Mouse (Mus musculus) frontal cortex, postnatal 25 days (tissue): ENCODE measurements at regions not wholly inside any gene's neighbourhood (a gene's known extent, or its start where the extent isn't known, plus 50 kb on each side); places are given as distances from the start of the nearest gene placed in this dataset.

Experiments
- DNase-seq, 2 experiments: peaks; one replicate each; pipeline ENCODE4 v3.0.0; 2022; ENCODE audit warnings: low spot score in 2 of 2

- DNase-seq: no peak
Observed at GRCm38 (mm10) chr2:57424879-57425278, 187.4 kb downstream of the Gpd2 start.

GRCm38 (mm10) chr2:57425439-57425838 is 188.0 kb downstream of the Gpd2 start:
- no peak for DNase-seq

GRCm38 (mm10) chr2:57450996-57451770 is 213.7 kb downstream of the Gpd2 start:
- no peak for DNase-seq

- DNase-seq: no peak
Observed at GRCm38 (mm10) chr2:57453896-57454679, 216.7 kb downstream of the Gpd2 start.

- no peak for DNase-seq
Observed at GRCm38 (mm10) chr2:57459901-57460300, 222.5 kb downstream of the Gpd2 start.

GRCm38 (mm10) chr2:57473873-57474272 is 236.4 kb downstream of the Gpd2 start:
- DNase-seq: no peak

GRCm38 (mm10) chr2:57492116-57492515 is 254.7 kb downstream of the Gpd2 start:
- DNase-seq: no peak

GRCm38 (mm10) chr2:57492914-57493621 is 255.6 kb downstream of the Gpd2 start:
- no peak for DNase-seq

- DNase-seq: no peak
Observed at GRCm38 (mm10) chr2:57496315-57496954, 259.0 kb downstream of the Gpd2 start.

- no peak for DNase-seq
Observed at GRCm38 (mm10) chr2:57497933-57498332, 260.5 kb downstream of the Gpd2 start.

GRCm38 (mm10) chr2:57504678-57505077 is 267.2 kb downstream of the Gpd2 start:
- no peak for DNase-seq

- no peak for DNase-seq
Observed at GRCm38 (mm10) chr2:57522465-57522864, 285.0 kb downstream of the Gpd2 start.

GRCm38 (mm10) chr2:57522983-57523382 is 285.5 kb downstream of the Gpd2 start:
- no peak for DNase-seq

- no peak for DNase-seq
Observed at GRCm38 (mm10) chr2:57527966-57528365, 290.5 kb downstream of the Gpd2 start.

GRCm38 (mm10) chr2:57539842-57540241 is 302.4 kb downstream of the Gpd2 start:
- no peak for DNase-seq

GRCm38 (mm10) chr2:57565258-57565657 is 327.8 kb downstream of the Gpd2 start:
- DNase-seq: peak in 1 of 2 experiments; percentile 8

- no peak for DNase-seq
Observed at GRCm38 (mm10) chr2:57566103-57566502, 328.7 kb downstream of the Gpd2 start.

- no peak for DNase-seq
Observed at GRCm38 (mm10) chr2:57567183-57567582, 329.7 kb downstream of the Gpd2 start.

- no peak for DNase-seq
Observed at GRCm38 (mm10) chr2:57587065-57587464, 349.6 kb downstream of the Gpd2 start.

GRCm38 (mm10) chr2:57593558-57593957 is 356.1 kb downstream of the Gpd2 start:
- no peak for DNase-seq

- no peak for DNase-seq
Observed at GRCm38 (mm10) chr2:57597694-57598358, 360.4 kb downstream of the Gpd2 start.
